Mouse (Mus musculus): ENCODE results near the gene Mesp1. TPM values are rescaled to one million over a fixed set of nuclear protein-coding genes. Genes with fewer than 3 reads are reported as not detected.
"Not testable (repeated sequence)": the region's sequence is repeated elsewhere in the genome, so short reads cannot be mapped to it uniquely, and the experiment has no call there.

Mesp1 gene
- total RNA-seq, 2 experiments from 2014 or later, result not detected

DNA sequence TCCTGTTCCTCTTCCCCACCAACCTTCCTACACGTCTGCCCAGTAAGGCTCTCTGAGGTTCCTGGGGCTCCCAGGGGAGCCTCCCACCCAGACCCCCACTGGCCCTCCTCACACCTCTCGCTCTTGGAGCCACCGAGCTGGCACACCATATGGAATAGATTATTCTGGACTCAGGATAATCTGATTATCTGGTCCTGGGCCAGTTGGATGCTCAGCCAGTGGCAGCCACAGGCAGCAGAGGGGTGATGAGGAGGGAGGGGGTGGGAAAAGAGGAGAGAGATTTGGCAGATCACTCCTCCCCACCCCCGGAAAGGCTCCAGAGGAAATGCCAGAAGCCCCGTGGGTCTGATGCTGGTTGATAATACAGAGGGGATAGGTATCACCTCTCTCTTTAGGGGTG is 5.0 kb upstream of the Mesp1 start:
- no peak for ATAC-seq (replicated peaks; ENCODE audit: low FRiP score, poor library complexity, severe bottlenecking)

DNA sequence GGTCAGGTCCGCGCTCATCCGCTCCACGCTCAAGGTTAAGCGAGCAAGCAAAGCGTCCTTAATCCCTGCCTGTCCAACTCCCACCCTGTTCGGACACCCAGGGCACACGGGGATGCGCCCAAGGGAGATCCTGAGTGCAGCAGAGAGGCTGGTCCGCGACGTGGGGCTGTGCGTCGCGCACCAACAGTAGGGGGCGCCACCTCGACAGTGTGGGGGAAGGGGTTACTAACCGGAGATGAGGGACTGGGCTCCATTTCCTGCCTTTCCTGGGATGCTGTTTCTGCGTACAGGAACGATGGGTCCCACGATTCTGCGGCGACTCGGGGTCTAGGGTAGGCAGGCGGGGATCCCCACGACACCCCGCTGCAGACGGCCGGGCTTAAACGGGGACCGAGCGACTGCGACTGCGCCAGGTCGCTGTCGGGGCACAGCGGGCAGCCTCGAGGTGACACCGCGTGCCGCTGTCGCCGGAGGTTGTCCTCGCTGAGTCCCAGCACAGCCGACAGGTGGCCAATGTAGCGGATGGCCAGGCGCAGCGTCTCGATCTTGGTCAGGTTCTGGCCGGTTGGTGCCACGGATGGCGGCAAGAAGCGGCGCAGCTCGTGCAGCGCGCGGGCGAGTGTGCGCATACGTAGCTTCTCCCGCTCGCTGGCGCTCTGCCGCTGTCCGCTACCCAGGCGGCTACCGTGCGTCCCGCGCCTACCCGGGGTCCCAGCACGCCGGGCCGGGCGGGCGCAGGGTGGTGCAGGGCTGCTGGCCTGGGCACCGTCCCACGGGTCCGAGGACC is 760 bp downstream of the Mesp1 start:
- no peak for ATAC-seq (replicated peaks; ENCODE audit: low FRiP score, poor library complexity, severe bottlenecking)

DNA sequence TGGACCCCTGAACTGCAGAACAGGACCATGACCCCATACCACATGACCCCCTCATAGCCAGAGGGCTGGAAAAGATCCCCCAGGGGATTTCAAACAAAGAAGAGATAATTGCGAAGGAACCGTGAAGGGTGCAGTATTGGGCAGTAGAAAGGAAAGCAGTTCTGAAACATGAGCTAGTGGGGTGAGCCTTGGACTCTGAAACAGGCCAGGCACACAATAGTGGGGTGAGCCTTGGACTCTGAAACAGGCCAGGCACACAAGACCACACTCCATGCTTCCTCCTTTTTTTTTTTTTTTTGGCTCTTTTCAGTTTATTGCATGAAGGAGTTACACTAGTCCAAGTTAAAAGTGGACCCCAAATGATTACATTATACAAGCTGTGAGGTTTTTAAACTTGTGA is 3.8 kb downstream of the Mesp1 start:
- ATAC-seq (replicated peaks; ENCODE audit: low FRiP score, poor library complexity, severe bottlenecking), result not testable (repeated sequence)

DNA sequence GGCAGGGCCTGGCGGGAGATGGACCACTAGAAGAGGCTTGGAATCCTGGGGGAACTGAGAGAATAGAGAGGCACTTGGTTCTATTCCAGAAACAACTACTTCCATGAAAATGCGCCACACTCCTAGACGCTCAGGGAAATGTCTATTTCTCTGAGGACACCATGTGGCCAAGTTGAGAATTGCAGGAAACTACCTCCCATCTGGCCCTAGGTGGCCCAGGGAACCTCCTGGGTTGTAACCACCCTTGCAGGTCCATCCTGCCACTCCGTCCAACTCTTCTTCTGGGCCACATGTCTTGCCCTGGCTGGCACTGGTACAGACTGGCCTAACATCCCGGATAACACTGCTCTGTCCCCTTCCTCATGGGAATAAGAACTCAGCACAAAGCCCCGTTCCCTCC is 7.3 kb downstream of the Mesp1 start:
- ATAC-seq (replicated peaks; ENCODE audit: low FRiP score, poor library complexity, severe bottlenecking), result peak; percentile 66; the same call in 1 of the 2 replicates

DNA sequence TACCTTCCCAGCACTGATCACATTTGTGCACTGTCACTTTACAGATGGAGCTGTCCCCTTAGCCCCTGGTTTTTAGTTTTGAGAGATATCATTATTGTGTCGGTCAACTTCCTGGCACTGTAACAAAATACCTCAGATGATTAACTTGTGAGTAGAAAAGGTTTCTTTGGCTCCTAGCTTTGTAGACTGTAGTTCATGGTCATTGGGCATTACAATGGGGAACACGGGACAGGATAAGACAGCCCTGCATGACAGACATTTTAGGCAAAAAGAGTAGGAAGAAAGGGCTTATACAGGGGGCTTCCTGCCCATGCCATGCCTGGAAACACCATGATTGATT is 11.1 kb downstream of the Mesp1 start:
- ATAC-seq (replicated peaks; ENCODE audit: low FRiP score, poor library complexity, severe bottlenecking), result no peak

DNA sequence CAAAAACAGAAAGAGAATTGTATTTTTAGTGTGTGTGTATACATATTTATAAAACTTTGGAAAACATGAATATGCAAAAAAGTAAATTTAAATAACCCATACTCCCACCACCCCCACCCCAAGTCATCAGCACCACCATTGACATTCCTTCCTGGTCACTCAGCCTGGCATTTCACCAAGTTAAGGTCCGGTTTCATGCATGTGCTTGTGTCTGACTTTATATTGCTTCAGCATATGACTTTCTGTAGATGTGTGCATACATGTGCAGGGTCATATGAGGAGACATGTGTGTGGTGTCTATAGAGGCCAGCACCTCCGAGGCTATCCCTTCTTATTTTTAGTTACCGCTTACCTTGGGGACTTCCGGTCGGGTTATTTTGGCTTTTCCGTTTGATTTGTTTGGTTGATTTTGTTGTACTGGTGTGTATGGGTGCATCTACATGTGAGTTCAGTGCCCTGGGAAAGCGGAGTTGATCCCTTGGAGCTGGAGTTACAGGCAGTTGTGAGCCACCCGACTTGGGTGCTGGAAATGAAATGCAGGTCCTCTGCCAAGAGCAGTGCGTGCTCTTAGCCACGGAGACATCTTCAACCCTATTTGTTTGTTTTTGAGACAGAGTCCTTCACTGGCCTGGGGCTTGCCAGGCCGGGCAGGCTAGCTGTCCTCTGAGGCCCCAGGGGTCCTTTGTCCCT is 11.6 kb downstream of the Mesp1 start:
- ATAC-seq (replicated peaks; ENCODE audit: low FRiP score, poor library complexity, severe bottlenecking), result no peak

DNA sequence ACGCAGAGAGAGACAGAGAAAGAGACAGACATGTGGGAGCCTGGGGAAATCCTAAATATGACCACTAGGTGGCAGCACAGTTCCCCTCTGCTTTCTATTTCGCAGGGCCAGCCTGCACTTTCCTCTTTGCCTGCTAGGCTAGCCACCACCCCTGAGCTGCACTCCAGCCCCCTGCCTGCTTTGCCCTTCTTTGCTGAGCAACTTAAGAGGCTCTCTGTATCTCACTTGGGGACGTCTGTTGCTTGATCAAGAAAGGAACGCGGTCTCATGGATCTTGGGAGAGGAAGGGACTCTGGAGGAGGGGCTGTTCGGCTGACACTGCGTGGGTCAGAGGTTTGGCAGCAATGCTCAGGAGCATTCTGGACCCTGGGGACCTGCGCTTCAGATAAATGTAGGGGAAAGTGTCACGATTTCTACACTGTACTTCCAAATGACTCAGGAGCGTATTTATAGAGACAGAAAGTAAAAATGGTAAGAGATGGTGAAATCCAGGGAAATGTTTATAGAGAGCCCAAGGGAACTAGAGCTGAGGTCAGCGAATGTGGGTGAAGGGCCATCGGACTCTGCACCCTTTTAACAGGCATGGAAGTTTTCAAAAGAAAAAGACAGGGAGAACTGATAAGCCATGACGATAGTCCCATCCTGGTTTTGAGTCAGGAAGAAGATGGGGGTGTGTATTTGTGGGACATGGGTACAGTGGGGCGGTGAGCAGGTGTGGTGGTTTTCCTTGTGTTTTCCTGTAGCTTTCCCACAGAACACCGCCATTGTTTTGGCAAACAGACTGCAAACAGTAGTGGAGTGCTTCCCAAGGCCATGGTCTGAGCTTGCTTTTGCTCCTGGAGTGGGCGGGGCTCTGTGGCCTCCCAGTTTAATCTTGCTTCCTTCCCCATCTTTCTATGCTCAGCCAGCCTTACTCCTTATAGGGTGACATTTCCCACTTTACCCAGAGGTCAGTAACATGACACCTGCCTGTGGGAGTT is 12.7 kb downstream of the Mesp1 start:
- 0 out of 2 replicates have a peak, but pooled peaks have one; percentile 62 for ATAC-seq (replicated peaks; ENCODE audit: low FRiP score, poor library complexity, severe bottlenecking)

DNA sequence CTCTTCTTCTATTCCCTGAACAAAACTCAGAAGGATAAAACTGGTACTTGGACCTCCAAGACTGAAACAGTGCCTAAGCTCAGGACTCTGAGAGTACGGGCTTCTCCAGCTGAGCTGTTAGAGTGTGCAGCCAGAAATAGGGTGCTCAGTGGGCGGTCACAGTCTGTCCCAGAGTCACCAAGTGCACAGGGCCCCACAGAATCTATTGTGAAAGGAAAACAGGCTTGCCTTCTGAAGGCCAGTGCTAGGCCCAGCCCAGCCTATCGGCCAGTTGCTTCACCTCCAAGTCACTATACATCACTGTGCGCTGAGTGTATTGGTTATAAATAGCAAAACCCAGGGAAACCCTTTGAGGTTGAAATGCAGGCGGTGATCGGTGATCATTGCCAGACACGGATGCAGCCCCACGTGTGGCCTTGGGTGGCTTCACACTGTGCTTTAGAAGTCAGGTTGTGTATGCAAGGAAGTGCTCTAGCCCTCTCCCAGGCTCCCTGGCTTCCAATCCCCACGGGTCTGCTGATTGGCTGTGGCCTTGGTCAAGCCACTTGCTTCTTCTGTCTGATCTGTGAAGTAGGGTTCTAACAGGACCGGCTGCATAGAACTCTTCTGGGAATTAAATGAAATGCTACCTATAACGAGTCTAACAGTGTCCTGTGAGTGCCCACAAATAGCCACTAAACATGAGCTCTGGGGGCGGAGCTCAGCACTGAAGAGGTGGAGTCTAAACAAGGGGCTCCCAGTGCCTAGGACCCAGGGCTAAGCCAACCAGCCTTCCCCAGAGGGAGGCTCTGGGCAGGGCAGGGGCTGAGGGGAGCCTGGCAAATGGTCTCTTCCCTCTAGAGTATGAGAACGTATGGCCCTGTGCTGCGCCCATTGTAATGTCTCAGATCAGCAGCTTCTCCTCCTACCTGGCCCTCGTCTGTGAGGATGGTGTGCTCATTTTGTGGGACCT is 21.8 kb downstream of the Mesp1 start:
- no peak for ATAC-seq (replicated peaks; ENCODE audit: low FRiP score, poor library complexity, severe bottlenecking)

DNA sequence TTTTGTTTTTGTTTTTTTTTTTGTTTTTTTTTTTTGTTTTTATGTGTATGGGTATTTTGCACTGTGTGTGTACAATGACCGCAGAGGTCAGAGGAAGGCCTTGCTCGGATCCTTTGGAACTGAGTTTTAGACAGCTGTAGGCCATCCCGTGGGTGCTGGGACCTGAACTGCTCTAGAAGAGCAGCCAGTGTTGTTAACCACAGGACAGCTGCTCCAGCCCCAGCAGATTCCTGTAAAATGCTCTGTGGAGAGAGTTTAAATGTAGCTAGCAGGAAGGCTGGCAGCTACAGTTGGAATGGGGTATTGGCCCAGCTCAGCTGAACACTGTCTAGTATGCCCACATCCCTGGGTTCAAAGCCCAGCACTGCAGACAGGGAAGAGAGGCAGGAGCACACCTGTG is 23.9 kb downstream of the Mesp1 start:
- ATAC-seq (replicated peaks; ENCODE audit: low FRiP score, poor library complexity, severe bottlenecking), result no peak

DNA sequence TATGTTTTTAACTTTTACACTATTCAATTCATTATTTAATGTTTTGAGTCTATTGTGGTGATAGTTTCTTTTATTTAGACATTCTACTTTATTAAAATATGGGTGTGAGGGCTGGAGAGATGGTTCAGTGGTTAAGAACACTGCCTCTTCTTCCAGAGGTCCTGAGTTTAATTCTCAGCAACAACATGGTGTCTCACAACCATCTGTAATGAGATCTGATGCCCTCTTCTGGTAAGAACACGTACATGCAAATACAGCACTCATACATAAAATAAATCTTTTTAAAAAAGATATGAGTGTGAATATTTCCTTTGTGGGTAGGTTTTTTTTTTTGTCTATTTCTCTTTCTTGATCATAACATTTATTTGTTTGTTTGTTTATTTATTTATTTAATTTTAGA is 27.6 kb downstream of the Mesp1 start:
- ATAC-seq (replicated peaks; ENCODE audit: low FRiP score, poor library complexity, severe bottlenecking), result no peak

DNA sequence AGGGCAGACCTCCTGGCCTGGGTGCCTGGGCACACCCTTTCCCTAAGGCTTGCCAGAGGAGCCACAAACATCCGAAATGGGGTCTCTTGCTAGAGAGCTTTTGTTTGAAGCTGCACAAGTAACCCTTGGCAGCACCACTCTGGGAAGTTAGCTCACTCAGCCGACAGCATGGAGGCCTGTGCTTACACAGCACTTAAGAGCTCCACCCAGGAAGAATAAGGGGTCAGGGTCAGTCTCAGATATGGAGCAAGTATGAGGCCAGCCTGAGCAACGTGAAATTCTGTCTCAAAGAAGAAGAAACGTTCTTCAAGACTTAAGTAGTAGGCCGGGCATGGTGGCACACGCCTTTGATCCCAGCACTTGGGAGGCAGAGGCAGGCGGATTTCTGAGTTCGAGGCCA is 31.5 kb downstream of the Mesp1 start:
- no peak for ATAC-seq (replicated peaks; ENCODE audit: low FRiP score, poor library complexity, severe bottlenecking)

DNA sequence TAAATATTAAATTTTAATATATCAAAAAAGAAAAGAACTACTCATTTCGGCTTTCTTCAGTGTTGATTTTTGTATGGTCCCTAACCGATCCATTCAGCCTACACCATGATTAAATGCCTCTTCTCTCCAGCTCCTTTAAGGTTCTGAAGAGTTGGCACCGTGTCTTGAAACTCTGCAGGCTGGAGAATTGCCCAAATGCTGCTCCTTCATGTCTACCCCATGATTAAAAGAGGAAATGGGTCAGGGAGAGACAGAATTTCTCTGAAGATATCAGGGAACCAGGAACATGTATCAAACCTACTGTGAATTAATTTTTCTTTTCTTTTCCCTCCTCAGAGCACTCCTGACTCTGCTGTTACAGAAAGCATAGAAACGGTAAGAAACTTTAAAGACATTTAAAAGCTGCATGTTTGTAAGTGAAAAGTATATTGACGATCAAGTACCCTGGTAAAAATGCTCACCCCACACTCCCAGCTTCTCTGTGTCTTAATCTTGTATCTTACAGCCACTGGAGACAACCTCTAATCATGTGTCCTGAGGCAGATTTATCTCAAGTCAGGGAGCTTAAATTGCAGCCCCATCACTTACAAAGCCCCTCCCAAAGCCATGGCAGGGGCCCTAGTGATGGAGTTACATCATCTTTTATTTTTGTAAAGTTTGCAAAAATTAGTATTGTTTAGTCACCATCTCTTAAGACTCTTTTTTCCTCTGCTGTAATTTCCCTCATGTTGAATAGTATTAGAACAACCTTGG is 32.3 kb downstream of the Mesp1 start:
- ATAC-seq (replicated peaks; ENCODE audit: low FRiP score, poor library complexity, severe bottlenecking), result no peak

DNA sequence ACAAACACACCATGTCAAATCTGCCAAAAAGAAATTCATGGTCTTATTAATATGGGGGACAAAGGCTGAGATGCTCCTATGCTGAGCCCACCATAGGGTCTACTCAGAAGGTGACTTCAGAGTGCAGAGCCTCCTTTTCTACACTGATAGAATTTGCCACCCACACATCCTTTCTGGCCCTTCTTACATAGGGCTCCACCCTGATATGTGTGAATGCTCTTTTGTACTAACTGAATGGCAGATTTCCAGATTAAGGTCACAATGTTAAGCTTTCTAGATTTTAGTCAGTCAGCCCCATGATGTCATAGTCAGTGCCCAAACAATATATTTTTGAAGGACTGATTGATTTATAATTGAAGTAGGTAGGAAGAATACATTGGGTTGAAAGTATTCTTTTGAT is 33.8 kb downstream of the Mesp1 start:
- ATAC-seq (replicated peaks; ENCODE audit: low FRiP score, poor library complexity, severe bottlenecking), result no peak

DNA sequence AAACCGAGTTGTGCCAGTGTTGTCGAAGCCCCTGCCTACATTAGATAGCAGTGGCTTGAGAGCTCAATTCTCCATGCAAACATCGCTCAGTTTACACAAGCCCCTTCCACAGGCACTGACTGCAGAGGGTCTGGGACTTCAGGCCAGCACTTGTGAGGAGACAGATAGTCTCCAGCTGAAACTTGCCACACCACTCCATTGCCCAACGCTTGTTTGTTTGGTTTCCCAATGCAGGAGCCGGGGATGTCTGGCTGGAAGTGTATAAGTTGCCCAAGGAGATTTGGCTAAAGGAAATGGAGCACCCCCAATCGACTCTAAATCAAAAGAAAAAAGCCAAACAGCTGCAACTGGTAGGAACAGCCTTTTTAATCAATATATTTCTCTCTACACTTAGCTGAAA is 35.4 kb downstream of the Mesp1 start:
- no peak for ATAC-seq (replicated peaks; ENCODE audit: low FRiP score, poor library complexity, severe bottlenecking)

DNA sequence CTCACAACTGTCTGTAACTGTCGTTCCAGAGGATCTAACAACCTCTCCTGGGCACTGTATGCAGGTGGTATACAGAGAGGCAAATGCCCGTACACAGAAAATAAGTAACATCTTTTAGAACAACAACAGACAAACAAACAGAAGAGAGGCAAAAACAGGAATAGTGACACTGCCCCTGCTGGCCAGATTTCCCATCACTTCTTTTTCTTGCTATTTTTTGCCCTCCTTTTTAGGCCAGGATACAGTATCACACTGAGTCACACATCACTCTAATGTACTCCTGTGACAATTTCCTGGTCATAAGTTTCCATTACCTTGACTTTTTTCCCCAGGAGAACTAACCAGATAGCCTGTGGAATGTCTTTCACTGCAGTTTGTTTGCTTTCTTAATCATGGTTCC is 37.3 kb downstream of the Mesp1 start:
- no peak for ATAC-seq (replicated peaks; ENCODE audit: low FRiP score, poor library complexity, severe bottlenecking)

DNA sequence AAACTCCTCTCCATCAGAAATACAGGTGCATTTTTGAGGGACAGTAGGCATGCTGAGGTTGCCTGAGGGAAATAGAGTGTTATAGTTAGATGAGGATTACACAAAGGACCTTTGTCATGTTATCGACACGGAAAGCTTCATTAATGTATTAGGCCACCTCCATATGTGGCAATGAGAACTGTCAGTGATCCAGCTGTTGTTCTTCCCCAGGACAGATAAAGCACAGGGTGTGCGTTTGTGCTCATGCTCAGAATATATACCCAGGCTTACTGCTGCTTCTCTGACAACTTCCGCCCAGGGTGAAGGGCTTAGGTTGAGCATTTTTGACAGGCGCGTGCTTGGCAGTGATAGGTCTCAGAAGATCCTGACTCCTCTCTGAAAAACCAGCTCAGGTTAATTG is 44.1 kb downstream of the Mesp1 start:
- ATAC-seq (replicated peaks; ENCODE audit: low FRiP score, poor library complexity, severe bottlenecking), result no peak

DNA sequence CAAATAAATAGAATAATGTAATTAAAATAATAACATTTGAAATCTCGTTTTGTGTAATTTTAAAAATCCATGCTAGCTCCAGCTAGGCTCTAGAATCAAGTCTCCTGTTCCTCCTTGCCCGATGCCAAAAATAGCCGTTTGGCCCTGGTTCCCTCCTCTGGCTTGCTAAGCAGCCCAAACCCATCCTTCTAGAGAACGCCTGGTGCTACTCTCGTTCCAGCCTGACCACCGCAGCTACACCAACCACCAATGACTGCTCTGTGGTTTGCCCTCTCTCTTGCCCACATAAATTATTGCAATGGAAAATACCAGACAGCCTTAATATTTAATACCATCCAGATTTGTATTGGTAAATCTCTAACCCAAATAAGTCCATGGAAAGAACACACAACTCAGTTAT is 45.9 kb downstream of the Mesp1 start:
- ATAC-seq (replicated peaks; ENCODE audit: low FRiP score, poor library complexity, severe bottlenecking), result no peak

DNA sequence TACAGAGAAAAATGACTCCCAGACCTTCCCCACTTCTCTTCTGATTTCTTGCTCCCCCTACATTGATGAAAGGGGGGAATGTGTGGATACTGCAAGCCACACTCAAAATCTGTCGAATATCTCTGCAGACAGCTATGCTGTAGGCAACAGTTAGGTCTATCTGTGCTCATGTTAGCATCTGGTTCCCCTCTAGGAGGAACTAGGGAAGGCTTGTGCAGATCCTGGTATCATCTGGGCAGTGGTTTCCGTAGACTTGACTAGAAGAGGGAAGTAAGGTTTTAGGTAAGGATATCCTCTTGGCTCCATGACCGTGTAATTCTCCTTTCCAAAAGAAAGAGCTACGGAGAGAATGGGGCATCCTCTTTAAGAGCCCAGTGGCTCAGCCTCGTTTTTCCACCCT is 49.0 kb downstream of the Mesp1 start:
- ATAC-seq (replicated peaks; ENCODE audit: low FRiP score, poor library complexity, severe bottlenecking), result no peak

DNA sequence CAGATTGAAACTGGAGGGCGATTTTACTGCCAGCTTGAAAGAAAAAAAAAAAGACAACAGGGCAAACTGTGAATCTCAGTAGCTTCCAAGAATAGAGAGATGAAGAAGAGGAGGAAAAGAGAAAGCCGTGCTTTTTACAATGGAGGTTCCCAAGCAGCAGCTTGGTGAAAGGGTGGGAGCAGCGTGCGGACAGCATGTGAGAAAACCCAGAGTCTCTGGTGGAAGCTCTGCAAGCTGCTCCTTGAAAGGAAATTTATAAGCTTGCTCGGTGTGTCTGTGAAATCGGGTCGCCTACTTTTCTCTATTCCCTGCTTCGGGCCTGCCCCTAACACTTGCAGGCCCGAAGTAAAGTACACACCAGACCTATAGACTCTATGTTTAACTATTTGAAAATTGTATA is 49.5 kb downstream of the Mesp1 start:
- ATAC-seq (replicated peaks; ENCODE audit: low FRiP score, poor library complexity, severe bottlenecking), result no peak
